Mouse (Mus musculus) forebrain, embryonic 13.5 days (tissue): Measurements from ENCODE around the gene Pfdn4. TPM values are rescaled to one million over a fixed set of nuclear protein-coding genes. Genes with fewer than 3 reads are reported as not detected.

Experiments
- ATAC-seq: fragments of 200-750 bp; cut with Nextera tagmentation; 2 replicates; pipeline ENCODE4 v1.8.0; 2017
- H3K27ac ChIP-seq: fragments of 300-500 bp; sonication (generic); 2 replicates; pipeline ENCODE4 v1.5.1; 2015; ENCODE audit warnings: inconsistent platforms, mild to moderate bottlenecking, moderate library complexity
- H3K27me3 ChIP-seq: fragments of 300-500 bp; sonication (generic); 2 replicates; pipeline ENCODE4 v1.6.1; 2015; ENCODE audit warnings: mild to moderate bottlenecking, inconsistent platforms
- H3K36me3 ChIP-seq: fragments of 300-500 bp; sonication (generic); 2 replicates; pipeline ENCODE4 v1.6.1; 2015; ENCODE audit warnings: mild to moderate bottlenecking, inconsistent platforms; ENCODE audit not compliant: poor library complexity, severe bottlenecking
- H3K4me1 ChIP-seq: fragments of 300-500 bp; sonication (generic); 2 replicates; pipeline ENCODE4 v1.6.1; 2015; ENCODE audit warnings: inconsistent platforms
- H3K4me2 ChIP-seq: fragments of 300-500 bp; sonication (generic); 2 replicates; pipeline ENCODE4 v1.6.1; 2015; ENCODE audit warnings: inconsistent platforms, mild to moderate bottlenecking, moderate library complexity
- H3K4me3 ChIP-seq: fragments of 300-500 bp; sonication (generic); 2 replicates; pipeline ENCODE4 v1.5.1; 2015; ENCODE audit warnings: mild to moderate bottlenecking, inconsistent platforms
- H3K9ac ChIP-seq: fragments of 300-500 bp; sonication (generic); 2 replicates; pipeline ENCODE4 v1.6.1; 2015; ENCODE audit warnings: mild to moderate bottlenecking, inconsistent platforms
- H3K9me3 ChIP-seq: fragments of 300-500 bp; sonication (generic); replicated peaks from 2 replicates; pipeline ENCODE4 v1.6.1; 2016; ENCODE audit warnings: inconsistent platforms
- WGBS: fragments of 180-500 bp; shearing (Covaris S2); methylation state at CpG from one replicate; pipeline ENCODE4 v1.1.7; 2015; 5-methylcytosine and 5-hydroxymethylcytosine counted together
- polyA plus RNA-seq: library from polyadenylated mRNA; unstranded; fragments of >200 nt; fragmentation: Nextera tagmentation; extraction: Ambion mirVana; gene quantifications from 2 replicates; pipeline ENCODE4 v1.2.1, GENCODE M21; 2015

Pfdn4 gene
- polyA plus RNA-seq, 1 experiment from 2014 or later: 166 TPM

DNA sequence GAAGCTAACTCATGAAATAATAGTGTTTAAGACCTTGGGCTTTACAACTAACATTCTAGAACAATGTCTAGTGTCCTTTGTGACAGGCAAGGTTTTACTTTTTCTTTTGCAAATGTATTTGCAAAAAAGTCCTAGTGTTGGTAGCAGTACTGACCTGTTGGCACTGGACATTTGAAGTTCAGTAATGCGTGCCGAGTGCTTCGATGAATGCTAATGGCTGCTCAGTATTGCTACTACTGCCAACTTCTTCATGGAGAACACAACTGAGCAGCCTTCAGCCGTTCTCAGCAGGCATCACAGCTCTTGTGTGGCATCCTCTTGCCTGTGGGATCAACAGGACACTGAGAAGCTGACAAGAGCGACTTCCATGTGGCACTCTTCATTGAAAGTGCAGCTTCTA, 22.1 kb upstream of the Pfdn4 start:
- peaks cover 11% of the 10 kb centered on the region for H3K4me1 ChIP-seq
- WGBS: 91% methylated on average over 5 of the region's 5 CpGs

DNA sequence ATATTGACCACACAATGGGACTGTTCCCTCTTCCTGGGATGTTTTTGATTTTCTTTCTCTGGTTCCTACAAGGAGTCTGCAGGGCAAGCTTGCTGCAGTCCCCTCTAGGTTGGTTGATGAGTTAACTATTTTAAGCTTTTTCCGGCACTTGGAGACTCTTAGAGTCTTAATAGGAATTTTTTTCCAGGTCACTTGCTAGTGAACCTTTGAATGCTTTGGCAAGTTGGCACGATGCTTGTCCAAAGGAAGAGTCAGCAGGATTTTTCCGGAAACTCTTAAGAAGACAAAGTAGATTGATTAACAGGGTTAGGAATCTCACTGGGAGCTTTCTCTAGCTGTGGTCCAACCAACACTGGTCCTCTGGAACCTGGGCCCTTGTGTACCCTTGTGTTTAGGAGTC, 21.1 kb upstream of the Pfdn4 start:
- Histone ChIP-seq H3K4me2 (no peak overlapping the region), H3K4me1 (peaks cover 2% of the 10 kb centered on the region; the same call in 1 of the 2 replicates), H3K4me3 (no peak overlapping the region), H3K9ac (no peak overlapping the region), H3K36me3 (no peaks in the 10 kb centered on the region), H3K27ac (no peak overlapping the region), H3K9me3 (no peaks in the 10 kb centered on the region), H3K27me3 (no peaks in the 10 kb centered on the region)
- no peak for ATAC-seq
- 58% methylated on average over 3 of the region's 3 CpGs for WGBS

More for the DNA sequence above, 22.1 kb upstream of the Pfdn4 start:
- H3K27me3 ChIP-seq: no peaks in the 10 kb centered on the region
- no peak for ATAC-seq
- no peak overlapping the region for H3K4me3 ChIP-seq
- no peak overlapping the region for H3K4me2 ChIP-seq
- H3K36me3 ChIP-seq: no peaks in the 10 kb centered on the region
- H3K27ac ChIP-seq: no peak overlapping the region
- no peak overlapping the region for H3K9ac ChIP-seq
- no peaks in the 10 kb centered on the region for H3K9me3 ChIP-seq

DNA sequence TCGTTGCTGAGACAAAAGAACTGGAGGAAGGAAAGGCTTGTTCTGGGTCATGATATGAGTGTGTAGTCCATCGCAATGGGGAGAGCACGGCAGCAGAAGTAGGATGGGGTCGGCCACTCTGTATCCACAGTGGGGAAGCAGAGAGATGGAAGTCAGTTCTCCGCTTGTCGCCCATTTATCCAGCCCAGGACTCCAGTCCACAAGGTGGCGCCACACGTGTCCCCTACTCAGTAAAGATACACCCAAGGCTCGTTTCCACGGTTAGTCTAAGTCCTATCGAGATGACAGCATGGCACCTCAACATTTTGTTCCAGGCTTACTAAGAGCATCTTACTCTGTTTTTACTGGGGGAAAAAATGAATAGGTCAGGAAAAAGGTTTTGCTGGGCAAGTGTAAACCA, 20.0 kb upstream of the Pfdn4 start:
- Histone ChIP-seq H3K4me2 (no peak overlapping the region), H3K27me3 (no peaks in the 10 kb centered on the region), H3K27ac (no peak overlapping the region), H3K36me3 (no peaks in the 10 kb centered on the region), H3K4me3 (no peak overlapping the region), H3K4me1 (no peaks in the 10 kb centered on the region), H3K9ac (no peak overlapping the region), H3K9me3 (no peaks in the 10 kb centered on the region)
- ATAC-seq: no peak
- 91% methylated on average over 11 of the region's 11 CpGs for WGBS

DNA sequence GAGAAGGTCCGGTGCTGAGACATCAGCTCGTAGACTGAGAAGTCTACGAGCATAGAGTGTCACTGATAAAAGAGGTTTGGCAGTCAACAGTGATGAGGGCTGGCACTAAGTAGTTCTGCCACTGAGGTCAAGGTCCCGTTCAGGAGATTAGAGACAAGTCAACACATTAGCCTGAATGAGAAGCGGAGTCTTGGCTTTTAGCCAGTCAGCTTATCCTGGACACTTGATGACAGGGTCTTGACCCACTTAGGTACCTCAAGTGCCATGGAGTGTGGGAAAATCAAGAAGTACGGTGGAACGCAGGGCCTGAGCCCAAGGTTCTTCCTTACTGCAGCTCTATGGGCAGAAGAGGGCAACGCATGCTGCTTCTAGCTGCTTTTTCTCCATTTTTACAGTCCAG, 19.6 kb upstream of the Pfdn4 start:
- Histone ChIP-seq H3K9me3 (no peaks in the 10 kb centered on the region), H3K4me1 (no peaks in the 10 kb centered on the region), H3K27ac (no peak overlapping the region), H3K36me3 (no peaks in the 10 kb centered on the region), H3K9ac (no peak overlapping the region), H3K4me2 (no peak overlapping the region), H3K27me3 (no peaks in the 10 kb centered on the region), H3K4me3 (no peak overlapping the region)
- ATAC-seq: no peak
- 85% methylated on average over 8 of the region's 8 CpGs for WGBS

DNA sequence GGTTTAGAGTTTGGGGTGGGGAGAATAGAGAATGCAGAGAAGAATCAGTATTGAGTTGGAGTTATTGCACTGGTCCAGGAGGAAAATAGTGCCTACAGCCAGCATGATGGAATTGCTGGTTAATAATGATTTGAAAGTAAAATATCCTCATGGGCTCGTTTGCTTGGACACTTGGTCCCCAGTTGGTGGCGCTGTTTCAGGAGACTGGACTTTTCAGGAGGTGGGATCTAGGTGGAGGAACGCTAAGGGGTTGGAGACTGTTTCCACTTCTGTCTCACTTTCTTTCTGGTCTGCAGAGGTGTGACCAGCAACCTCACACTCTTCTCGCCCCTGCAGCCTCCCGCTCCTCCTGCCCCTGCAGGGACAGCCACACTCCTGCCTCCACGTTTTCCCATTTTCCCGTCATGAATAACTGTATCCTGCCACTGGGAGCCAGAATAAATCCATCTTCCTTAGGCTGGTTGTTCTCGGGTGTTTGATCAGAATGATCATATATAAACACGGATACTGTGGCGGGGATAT, 14.1 kb upstream of the Pfdn4 start:
- Histone ChIP-seq H3K9ac (no peak overlapping the region), H3K4me1 (no peaks in the 10 kb centered on the region), H3K4me2 (no peak overlapping the region), H3K36me3 (no peaks in the 10 kb centered on the region), H3K9me3 (no peaks in the 10 kb centered on the region), H3K27ac (no peak overlapping the region), H3K4me3 (no peak overlapping the region), H3K27me3 (no peaks in the 10 kb centered on the region)
- WGBS: 77% methylated on average over 10 of the region's 10 CpGs
- no peak for ATAC-seq

DNA sequence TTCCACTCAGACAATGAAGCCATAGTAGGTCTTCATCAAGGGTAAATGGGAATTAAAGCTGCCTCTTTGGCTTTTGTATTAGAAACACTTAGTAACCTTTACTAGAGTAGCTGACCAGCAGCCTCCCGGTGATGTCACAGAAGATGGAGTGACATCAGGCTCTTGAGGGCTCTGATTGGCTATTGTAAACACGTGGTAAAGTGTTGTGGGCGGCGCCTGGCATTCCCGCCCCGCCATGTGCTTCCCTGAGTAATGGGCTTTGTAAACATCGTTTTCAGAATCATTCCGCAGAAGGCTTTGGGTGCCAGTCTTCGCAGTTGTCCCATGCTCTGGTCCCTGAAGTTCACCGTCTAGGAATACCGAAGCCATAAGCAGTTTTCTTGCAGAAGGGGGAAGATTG, 12.3 kb upstream of the Pfdn4 start:
- 82% methylated on average over 11 of the region's 11 CpGs for WGBS
- 0 out of 2 replicates have a peak, but pooled peaks cover 9% of the 10 kb centered on the region for H3K4me1 ChIP-seq
- no peak for ATAC-seq

DNA sequence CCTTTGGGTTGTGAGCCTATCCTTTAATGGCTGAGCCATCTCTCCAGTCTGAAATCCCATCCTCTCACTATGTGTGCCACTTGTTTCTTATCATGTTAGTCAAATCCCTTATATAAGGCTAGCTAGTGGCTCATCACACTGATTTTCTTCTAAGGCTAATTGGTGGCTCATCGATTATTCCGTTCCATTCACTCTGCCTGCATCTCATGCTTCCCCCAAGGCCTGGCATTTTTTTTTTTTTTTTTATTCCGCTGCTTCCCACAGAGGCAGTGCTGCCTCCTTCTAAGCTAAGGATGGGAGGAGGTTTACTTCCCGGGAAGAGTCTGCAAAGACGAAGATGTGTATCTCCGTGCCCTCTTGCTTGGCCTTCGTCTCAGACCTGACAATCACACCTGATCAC, 9.0 kb upstream of the Pfdn4 start:
- peaks cover 6% of the 10 kb centered on the region; the same call in 1 of the 2 replicates for H3K27me3 ChIP-seq
- no peak for ATAC-seq
- H3K4me3 ChIP-seq: no peak overlapping the region
- 70% methylated on average over 7 of the region's 7 CpGs for WGBS
- H3K9me3 ChIP-seq: no peaks in the 10 kb centered on the region
- no peak overlapping the region for H3K27ac ChIP-seq
- H3K4me2 ChIP-seq: no peak overlapping the region
- H3K9ac ChIP-seq: no peak overlapping the region
- H3K36me3 ChIP-seq: no peaks in the 10 kb centered on the region
- H3K4me1 ChIP-seq: 0 out of 2 replicates have a peak, but pooled peaks cover 11% of the 10 kb centered on the region

More for the DNA sequence above, 12.3 kb upstream of the Pfdn4 start:
- no peak overlapping the region for H3K4me3 ChIP-seq
- no peaks in the 10 kb centered on the region for H3K36me3 ChIP-seq
- H3K9me3 ChIP-seq: no peaks in the 10 kb centered on the region
- no peaks in the 10 kb centered on the region for H3K27me3 ChIP-seq
- no peak overlapping the region for H3K27ac ChIP-seq
- no peak overlapping the region for H3K4me2 ChIP-seq
- H3K9ac ChIP-seq: no peak overlapping the region

DNA sequence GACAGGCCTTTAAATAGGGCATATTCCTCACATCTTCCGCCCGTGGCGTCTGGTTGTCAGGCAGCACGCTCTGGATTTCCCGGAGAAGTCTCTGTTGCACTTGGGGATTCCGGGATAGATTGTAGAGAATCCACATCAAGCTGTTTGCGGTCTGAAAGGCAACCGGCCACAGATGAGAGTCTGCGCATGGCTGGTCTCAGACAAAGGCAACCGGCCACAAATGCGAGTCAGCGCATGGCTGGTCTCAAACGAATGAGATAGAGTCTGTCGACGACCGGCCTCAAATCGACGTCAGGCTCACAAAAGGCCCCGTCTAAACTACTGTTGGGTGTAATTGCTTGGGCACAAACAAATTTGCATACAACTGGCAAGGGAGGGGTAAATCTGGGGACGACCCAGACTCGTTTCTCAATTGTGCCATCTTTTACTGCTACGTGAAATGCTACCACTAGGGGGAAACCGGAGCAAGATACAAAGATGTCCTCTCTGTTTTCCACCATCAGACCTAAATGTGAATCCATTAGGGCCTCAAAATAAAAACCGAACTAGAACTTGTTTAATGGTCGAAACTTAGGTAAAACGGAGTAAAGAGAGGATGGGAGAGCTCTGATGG, 8.2 kb upstream of the Pfdn4 start:
- no peak overlapping the region for H3K9ac ChIP-seq
- 46% methylated on average over 26 of the region's 26 CpGs for WGBS
- H3K27me3 ChIP-seq: peaks cover 12% of the 10 kb centered on the region
- 0 out of 2 replicates have a peak, but pooled peaks cover 11% of the 10 kb centered on the region for H3K4me1 ChIP-seq
- peak; percentile 55; the same call in 1 of the 2 replicates for ATAC-seq
- no peak overlapping the region for H3K4me3 ChIP-seq
- no peaks in the 10 kb centered on the region for H3K36me3 ChIP-seq
- H3K9me3 ChIP-seq: no peaks in the 10 kb centered on the region
- H3K4me2 ChIP-seq: no peak overlapping the region; the same call in 1 of the 2 replicates
- H3K27ac ChIP-seq: no peak overlapping the region

DNA sequence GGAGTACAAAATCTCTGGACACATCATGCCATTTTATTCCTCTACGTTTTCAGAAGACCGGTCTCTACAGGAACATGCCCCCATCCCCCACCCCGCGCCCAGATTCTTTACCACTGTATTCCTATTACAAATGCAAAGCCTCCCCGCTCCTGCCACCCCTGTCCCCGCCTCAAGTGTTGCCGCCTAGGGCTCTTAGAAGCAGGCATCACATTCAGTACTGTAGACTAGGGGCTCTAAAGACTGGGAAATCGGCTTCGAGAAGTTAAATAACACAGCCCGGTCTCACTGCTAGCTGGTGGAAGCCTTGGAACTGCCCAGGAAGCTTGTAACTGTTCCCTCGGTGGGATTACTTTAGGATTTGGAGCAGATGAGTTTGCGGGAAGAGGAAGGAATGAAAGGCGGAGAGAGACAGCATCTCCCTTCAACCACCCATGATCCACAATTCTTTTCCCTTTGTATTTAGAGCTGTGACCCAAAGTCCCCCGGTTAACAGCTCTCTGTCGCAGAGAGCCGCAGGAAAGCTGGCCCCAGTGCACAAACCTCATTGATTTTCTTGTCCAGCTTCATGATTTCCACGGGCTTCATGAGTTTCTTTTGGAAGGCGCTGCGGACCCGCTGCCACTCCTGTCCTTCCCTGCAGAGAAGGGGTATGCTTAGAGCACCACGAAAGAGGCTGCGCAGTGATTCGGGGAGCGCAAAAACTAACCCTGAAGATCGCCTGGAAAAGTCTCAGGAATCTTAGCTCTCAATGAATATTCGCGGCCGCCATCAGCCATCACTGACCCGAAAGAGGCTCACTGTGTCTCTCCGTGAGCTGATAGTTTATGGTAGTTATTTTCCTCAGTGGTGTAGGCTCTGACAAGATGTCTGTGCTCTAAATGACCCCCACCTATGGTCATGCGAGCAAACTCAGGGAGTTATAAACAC, 1.2 kb upstream of the Pfdn4 start:
- H3K4me3 ChIP-seq: no peak overlapping the region
- WGBS: 7% methylated on average over 31 of the region's 31 CpGs

DNA sequence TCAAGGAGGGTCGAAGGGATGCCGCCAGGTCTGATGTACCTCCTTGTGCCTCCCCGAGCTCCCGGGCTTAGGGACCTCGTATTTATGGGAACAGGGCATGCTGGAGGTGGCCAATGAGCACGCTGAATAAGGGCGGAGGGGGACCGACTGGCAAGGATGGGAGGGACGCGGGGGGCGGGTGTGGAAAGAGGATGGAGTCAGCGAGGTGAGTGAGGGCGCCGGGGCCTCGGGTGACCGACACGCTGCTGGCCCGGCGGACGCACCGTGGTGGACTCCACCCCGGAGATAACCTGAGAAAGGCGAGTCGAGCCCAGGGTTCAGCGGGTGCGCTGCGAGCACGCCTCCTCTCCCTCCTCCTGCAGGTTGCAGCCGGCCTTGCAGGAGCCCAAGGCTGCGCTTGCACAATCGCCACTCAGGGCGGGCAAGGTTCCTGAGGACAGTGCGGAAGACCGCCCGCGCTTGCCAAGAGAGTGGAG, 901 bp downstream of the Pfdn4 start, which contains the start of gene Cyp24a1:
Cyp24a1 (minus strand) TSS at position 55 of the 476 bp plus-strand sequence.
- H3K4me3 ChIP-seq: peak within 1 kb of the TSS; percentile 30
- ATAC-seq: peak; percentile 71; the same call in 1 of the 2 replicates
- no peaks in the 10 kb centered on the region for H3K9me3 ChIP-seq
- peak within 1 kb of the TSS; percentile 43; the same call in 1 of the 2 replicates for H3K9ac ChIP-seq
- H3K27me3 ChIP-seq: peaks cover 81% of the 10 kb centered on the region
- no peaks in the 10 kb centered on the region for H3K36me3 ChIP-seq
- peaks cover 19% of the 10 kb centered on the region for H3K4me1 ChIP-seq
- H3K4me2 ChIP-seq: peak within 1 kb of the TSS; percentile 59
- 0% methylated on average over 31 of the region's 36 CpGs for WGBS
- H3K27ac ChIP-seq: no peak within 1 kb of the TSS

More for the DNA sequence above, 1.2 kb upstream of the Pfdn4 start:
- ATAC-seq: no peak
- Histone ChIP-seq H3K4me2 (no peak overlapping the region), H3K4me1 (peaks cover 19% of the 10 kb centered on the region), H3K9ac (no peak overlapping the region), H3K9me3 (no peaks in the 10 kb centered on the region), H3K36me3 (no peaks in the 10 kb centered on the region), H3K27me3 (peaks cover 81% of the 10 kb centered on the region), H3K27ac (no peak overlapping the region)

DNA sequence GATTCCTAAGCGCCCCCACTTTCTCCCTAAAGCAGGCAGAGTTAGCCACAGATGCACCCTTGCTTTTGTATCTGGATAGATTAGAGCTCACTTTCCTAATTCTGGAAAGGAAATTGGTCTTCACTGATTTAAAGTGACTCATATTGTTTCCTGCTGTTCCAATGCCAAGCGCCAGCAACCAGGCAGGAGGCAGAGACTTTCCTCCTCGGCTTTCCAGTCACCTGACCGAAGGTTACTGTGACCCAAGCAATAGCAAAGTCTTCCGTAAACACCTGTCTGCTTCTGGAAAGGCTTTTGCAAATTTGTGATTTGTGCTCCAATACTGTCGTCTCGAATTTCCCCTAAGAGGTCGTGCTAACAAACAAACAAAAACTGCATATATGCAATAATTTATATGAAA, 1.8 kb downstream of the Pfdn4 start:
- Histone ChIP-seq H3K4me1 (peaks cover 19% of the 10 kb centered on the region), H3K4me3 (no peak overlapping the region), H3K9ac (no peak overlapping the region), H3K9me3 (no peaks in the 10 kb centered on the region), H3K4me2 (no peak overlapping the region), H3K27me3 (peaks cover 75% of the 10 kb centered on the region), H3K27ac (no peak overlapping the region), H3K36me3 (no peaks in the 10 kb centered on the region)
- ATAC-seq: no peak
- WGBS: 24% methylated on average over 8 of the region's 8 CpGs

DNA sequence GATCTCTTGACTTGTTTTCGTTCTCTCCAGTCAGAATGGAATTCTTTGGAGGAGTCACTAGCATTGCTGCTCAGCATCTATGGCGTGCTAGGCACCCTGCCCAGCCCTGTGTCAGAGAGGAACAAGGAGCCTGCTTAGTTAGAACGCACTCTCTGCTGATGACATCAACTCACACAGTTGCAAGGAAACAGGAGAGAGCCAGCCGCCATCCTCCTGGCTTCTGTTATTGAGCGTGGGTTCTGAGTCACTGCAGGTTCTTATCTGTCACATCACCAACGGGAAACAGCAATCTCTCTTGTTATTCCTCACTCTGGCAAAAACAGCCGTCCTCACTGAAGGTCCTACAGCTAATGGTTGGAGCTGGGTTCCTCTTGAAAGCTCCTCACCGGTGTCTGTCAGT, 7.1 kb downstream of the Pfdn4 start:
- Histone ChIP-seq H3K9me3 (no peaks in the 10 kb centered on the region), H3K27me3 (peaks cover 21% of the 10 kb centered on the region), H3K4me3 (no peak overlapping the region), H3K4me1 (peaks cover 2% of the 10 kb centered on the region), H3K4me2 (no peak overlapping the region), H3K9ac (no peak overlapping the region), H3K27ac (no peak overlapping the region), H3K36me3 (no peaks in the 10 kb centered on the region)
- 73% methylated on average over 8 of the region's 8 CpGs for WGBS
- ATAC-seq: no peak
